ENCODE assay signal across 14 mouse cellular contexts in genomic region chr4:81006546-81006945, GRCm38 (mm10).
"Had no signal": no experiment of that assay in that cellular context is flagged by ENCODE, and none has a peak within 500 bp of the region (broad histone marks: within the 10 kb centered on the region; RNA-seq: fewer than 3 reads in every experiment).

No protein-coding gene starts in this region.

- H3K9me3 ChIP-seq: limb, embryonic 10.5 days; neural tube, embryonic 15.5 days had no signal

- H3K4me2 ChIP-seq: liver, embryonic 11.5 days; midbrain, embryonic 13.5 days; neural tube, embryonic 15.5 days had no signal

- H3K36me3 ChIP-seq: limb, embryonic 10.5 days; midbrain, embryonic 13.5 days; neural tube, embryonic 15.5 days had no signal

- H3K27ac ChIP-seq: hindbrain, postnatal 0 days; left cerebral cortex, adult 2 months; limb, embryonic 10.5 days; macrophage; midbrain, embryonic 13.5 days; neural tube, embryonic 15.5 days had no signal

- H3K9ac ChIP-seq: midbrain, embryonic 13.5 days; neural tube, embryonic 15.5 days had no signal

- H3K4me1 ChIP-seq: limb, embryonic 10.5 days; neural tube, embryonic 15.5 days had no signal

- DNase-seq: kidney, adult 2 months; kidney, postnatal 25 days; layer of hippocampus, adult 9-11 months; right cerebral cortex, adult 18-20 months; right cerebral cortex, postnatal 25 days; thymus, postnatal 36 days had no signal

- ATAC-seq: hindbrain, postnatal 0 days; midbrain, embryonic 13.5 days had no signal

- H3K4me3 ChIP-seq: left cerebral cortex, adult 2 months; limb, embryonic 10.5 days; midbrain, embryonic 13.5 days; myocyte; neural tube, embryonic 15.5 days had no signal

- H3K27me3 ChIP-seq: midbrain, embryonic 13.5 days; neural tube, embryonic 15.5 days had no signal
